Mouse (Mus musculus): ENCODE data around the gene Gm3642.

Gene Gm3642

DNA sequence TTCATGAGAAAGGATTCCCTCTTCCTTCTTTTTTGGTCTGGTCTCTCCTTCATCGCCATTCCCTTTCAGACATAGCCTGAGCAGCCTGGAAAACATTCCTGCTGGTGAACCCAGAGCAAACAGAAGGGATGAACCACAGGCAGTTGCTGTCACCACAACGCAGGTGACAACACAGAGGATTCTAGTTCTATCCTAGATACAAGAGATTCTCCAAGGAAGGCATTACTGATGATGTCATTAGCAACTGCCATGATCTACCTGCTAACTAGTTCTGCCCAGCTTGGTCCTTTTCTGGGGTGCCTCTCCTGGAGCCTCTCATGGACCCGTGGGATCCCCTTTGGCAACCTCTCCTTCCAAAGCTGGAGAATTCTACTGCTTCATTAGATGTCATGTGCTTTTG is at the start of gene Gm3642:
Gm3642 (minus strand) TSS at position 101 of the 400 bp plus-strand sequence.
- in situ Hi-C loops (cut with MboI, MseI), result loop anchor here (25.0 kb wide), 1 partner anchor 1528 kb away; no protein-coding TSS in a partner anchor

DNA sequence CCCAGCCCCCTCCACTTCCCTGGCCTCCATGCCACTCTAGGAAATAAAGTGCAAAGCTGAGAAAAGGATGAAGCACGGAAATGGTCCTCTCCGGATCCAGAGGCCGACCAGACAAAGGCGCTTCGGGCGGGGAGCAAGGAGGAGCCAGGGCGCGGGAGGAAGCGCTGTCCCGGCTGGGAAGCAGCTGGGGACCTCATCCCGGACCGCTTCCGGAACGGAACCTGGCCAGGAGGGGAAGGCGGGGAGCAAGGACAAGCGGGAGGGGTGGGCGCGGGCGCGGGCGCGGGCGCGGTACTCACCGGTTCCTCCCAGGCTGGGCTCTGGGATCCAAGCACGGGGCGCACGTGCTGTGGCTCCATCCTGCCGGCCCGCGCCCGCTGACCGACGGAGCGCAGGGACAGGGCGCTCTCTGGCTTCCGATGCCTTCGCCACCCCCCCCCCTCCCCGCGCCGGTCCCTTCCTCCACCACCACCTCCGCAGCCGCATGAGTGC is 49.5 kb upstream of the Gm3642 start, which contains the start of gene Gm3667:
Gm3667 (minus strand) TSS at position 442 of the 492 bp plus-strand sequence.
- in situ Hi-C loops (cut with MboI, MseI), result loop anchor here (5.0 to 25.0 kb wide), 2 partner anchors 847 to 873 kb away; no protein-coding TSS in a partner anchor

DNA sequence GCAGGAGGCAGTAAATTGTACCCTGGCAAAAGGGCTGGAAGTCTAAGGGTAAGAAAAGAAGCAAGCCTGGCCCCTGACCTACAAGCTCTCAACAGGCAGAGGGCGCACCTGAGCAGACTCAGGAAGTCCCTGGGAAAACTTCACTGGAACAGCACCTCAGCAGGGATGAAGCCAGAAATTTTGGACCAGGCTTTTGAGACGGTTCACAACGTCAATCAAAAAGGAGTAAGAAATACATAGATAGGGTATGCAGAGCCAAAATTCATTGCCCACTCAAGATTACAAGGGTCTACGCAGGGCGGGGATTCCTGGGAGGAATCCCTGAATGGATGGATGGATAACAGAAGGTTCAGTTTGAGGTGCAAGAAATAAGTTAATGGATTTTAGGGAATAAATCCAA is 48.7 kb upstream of the Gm3642 start:
- in situ Hi-C loops (cut with MboI, MseI), result loop anchor here in 1 of 2 experiments (25.0 kb wide), 1 partner anchor 873 kb away; no protein-coding TSS in a partner anchor

DNA sequence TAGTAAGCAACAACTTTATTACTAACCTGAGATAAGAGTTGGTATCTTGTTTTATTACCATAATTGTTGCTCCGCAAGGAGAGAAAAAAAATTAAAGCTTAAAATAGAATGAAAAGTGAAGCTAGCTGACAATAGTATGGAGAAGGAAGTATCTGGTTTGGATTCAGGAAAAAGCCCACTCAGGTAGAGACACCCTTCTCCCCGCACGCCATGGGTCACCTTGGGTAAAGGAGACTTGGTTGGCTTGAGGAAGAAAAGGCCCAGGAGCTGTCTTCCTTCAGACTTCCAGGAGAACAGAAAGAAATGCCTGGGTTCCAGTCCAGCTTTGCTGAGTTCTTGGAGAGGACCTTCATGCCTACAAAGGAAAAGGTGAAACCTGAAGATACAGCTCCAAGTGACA is 16.8 kb downstream of the Gm3642 start:
- in situ Hi-C loops (cut with MboI, MseI), result loop anchor here (10.0 kb wide), 3 partner anchors 298 to 1148 kb away; no protein-coding TSS in a partner anchor

Data from T-helper 17 cell (primary cell).